Mouse (Mus musculus) stomach, postnatal 0 days (tissue): Measurements from ENCODE around the gene Fndc11.

ENCODE experiments used
- CTCF ChIP-seq: IDR thresholded peaks from 2 replicates; pipeline ENCODE4 v1.5.1; 2016; ENCODE audit warnings: antibody characterized with exemption, low read depth, mild to moderate bottlenecking, moderate library complexity
- EP300 ChIP-seq: optimal IDR thresholded peaks from 2 replicates; pipeline ENCODE3; 2016; ENCODE audit warnings: antibody characterized with exemption

DNA sequence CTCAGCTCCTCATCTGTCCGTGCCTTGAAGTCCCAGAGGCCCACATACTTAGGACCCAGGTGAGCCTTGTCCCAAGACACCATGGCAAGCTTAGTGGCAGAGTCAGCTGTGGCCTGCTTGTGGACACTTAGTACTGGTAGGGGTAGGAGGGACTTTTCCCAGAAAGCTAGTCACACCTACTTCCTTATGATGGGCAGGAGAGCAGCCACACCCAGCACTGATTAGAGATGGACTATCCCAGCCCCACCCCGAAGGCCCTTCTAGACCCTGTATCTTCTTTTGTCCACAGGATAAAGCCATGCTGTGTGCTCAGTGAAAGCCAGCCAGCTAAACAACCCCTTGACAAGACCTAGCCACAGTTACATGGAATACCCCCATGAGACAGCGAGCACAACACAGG lies 17.4 kb upstream of the Fndc11 start, which contains the start of gene Ptk6:
- no peak for TF ChIP-seq CTCF
- no peak for TF ChIP-seq EP300
